In the genomic region with DNA sequence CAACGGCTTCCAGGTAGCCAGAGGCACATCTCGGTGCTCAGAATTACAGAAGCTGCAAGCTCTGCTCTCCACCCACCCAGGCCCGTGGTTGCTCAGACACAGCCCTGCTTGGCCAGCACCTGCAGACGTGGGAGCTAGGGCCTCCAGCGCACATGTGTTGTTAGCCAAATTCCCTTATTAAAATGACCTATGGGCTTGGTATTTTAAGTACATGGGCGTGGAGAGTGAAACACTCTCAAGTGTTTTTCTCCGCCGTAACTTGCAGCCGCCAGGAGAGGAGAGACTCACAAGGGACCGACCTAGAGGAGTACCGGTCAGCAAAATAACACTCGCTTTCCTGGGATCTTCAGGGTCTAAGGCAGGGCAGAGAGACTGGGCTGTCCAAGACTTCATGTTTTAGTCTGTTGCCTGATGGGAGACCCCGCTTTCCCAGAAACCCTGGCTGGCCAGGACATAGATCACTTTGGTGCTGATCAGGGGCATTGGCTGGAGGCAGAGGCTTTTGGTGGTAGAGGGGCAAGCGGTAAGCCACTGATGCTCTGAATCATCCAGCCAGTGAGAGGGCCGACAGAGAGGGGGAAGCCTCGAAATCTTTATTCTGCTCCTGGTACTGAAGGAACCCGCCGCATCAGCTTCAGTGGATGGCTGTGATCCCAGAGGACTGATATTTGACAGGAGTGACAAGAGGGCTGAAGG, we compare ENCODE assay signal across 24 mouse cellular contexts.
DNase-seq lines count a peak whose midpoint lies in the region; ATAC-seq and TF ChIP-seq lines count a peak whose summit lies in the region.
"Had no signal": no experiment of that assay in that cellular context is flagged by ENCODE, and none has a peak within 500 bp of the region (broad histone marks: within the 10 kb centered on the region; RNA-seq: fewer than 3 reads in every experiment).

No protein-coding gene starts in this region.

- TF ChIP-seq POLR2A in lung, adult 2 months (IDR thresholded peaks at IDR 0.05; ENCODE audit: borderline replicate concordance, extremely low read depth, low read depth, low read length): peak; percentile 59; the same call in 1 of the 2 replicates

- H3K9ac ChIP-seq in heart, embryonic 13.5 days: no peak overlapping the region
- no peak overlapping the region for H3K9ac ChIP-seq in embryonic facial prominence, embryonic 14.5 days (ENCODE audit: low read depth, low read length)
- H3K9ac ChIP-seq: forebrain, postnatal 0 days; hindbrain, embryonic 12.5 days; liver, embryonic 15.5 days; midbrain, embryonic 15.5 days; neural tube, embryonic 15.5 days had no signal

- 56% methylated on average over 18 of the region's 18 CpGs for WGBS in heart, embryonic 13.5 days
- WGBS in embryonic facial prominence, embryonic 14.5 days: 54% methylated on average over 18 of the region's 18 CpGs
- WGBS in lung, adult 2 months: 69% methylated on average over 18 of the region's 18 CpGs
- WGBS in forebrain, embryonic 10.5 days: 80% methylated on average over 18 of the region's 18 CpGs

- H3K4me1 ChIP-seq in heart, embryonic 13.5 days: peaks cover 30% of the 10 kb centered on the region
- H3K4me1 ChIP-seq in embryonic facial prominence, embryonic 14.5 days (ENCODE audit: control insufficient read depth, insufficient read depth, low read length): no peaks in the 10 kb centered on the region
- H3K4me1 ChIP-seq in lung, adult 2 months (ENCODE audit: control insufficient read depth, insufficient read depth, low read length): peaks cover 4% of the 10 kb centered on the region; the same call in 1 of the 2 replicates
- peaks cover 19% of the 10 kb centered on the region for H3K4me1 ChIP-seq in forebrain, embryonic 10.5 days
- H3K4me1 ChIP-seq: hindbrain, embryonic 12.5 days; liver, embryonic 15.5 days; midbrain, embryonic 15.5 days; neural tube, embryonic 15.5 days had no signal

- H3K9me3 ChIP-seq in heart, embryonic 13.5 days: no peaks in the 10 kb centered on the region
- no peaks in the 10 kb centered on the region for H3K9me3 ChIP-seq in embryonic facial prominence, embryonic 14.5 days (ENCODE audit: control insufficient read depth, low read length)
- H3K9me3 ChIP-seq in forebrain, embryonic 10.5 days: no peaks in the 10 kb centered on the region
- H3K9me3 ChIP-seq: G1E; hindbrain, embryonic 12.5 days; liver, embryonic 15.5 days; megakaryocyte, embryonic 14.5 days; midbrain, embryonic 15.5 days; neural tube, embryonic 15.5 days had no signal

- ATAC-seq in heart, embryonic 13.5 days (ENCODE audit: extremely low read depth, insufficient number of reproducible peaks, low FRiP score, low TSS enrichment): no peak
- 0 out of 2 replicates have a peak, but pooled peaks have one; percentile 18 for ATAC-seq in embryonic facial prominence, embryonic 14.5 days (ENCODE audit: low read depth)
- ATAC-seq: CD4-positive, CD25-positive, alpha-beta regulatory T cell, adult 4 months; forebrain, postnatal 0 days; midbrain, embryonic 15.5 days had no signal

- TF ChIP-seq CTCF in lung, adult 2 months (IDR thresholded peaks at IDR 0.05; ENCODE audit: insufficient read depth, low read length): no peak

- H3K27ac ChIP-seq in heart, embryonic 13.5 days (replicated peaks): no peak overlapping the region
- no peak overlapping the region for H3K27ac ChIP-seq in embryonic facial prominence, embryonic 14.5 days (replicated peaks; ENCODE audit: low read depth, low read length)
- no peak overlapping the region for H3K27ac ChIP-seq in forebrain, embryonic 10.5 days
- H3K27ac ChIP-seq: hindbrain, embryonic 12.5 days; left cerebral cortex, adult 2 months; liver, embryonic 15.5 days; midbrain, embryonic 15.5 days; neural tube, embryonic 15.5 days had no signal

- no peak for DNase-seq in heart, adult 18-20 months
- no peak for DNase-seq in embryonic facial prominence, embryonic 14.5 days (ENCODE audit: low spot score)
- DNase-seq in lung, adult 2 months: no peak
- DNase-seq in lung, postnatal 36 days: peak; percentile 79
- no peak for DNase-seq in left cerebral cortex, postnatal 4 days
- DNase-seq in layer of hippocampus, adult 9-11 months: no peak
- DNase-seq in forebrain, embryonic 10.5 days (ENCODE audit: extremely low spot score, low spot score): no peak
- DNase-seq: adrenal gland, postnatal 36 days; cerebellum, adult 2 months; forebrain, postnatal 0 days; kidney, adult 2 months; kidney, postnatal 14 days; right cerebral cortex, postnatal 14 days; thymus, adult 2 months had no signal

- H3K27me3 ChIP-seq in heart, embryonic 13.5 days (replicated peaks): peaks cover 33% of the 10 kb centered on the region
- no peaks in the 10 kb centered on the region for H3K27me3 ChIP-seq in embryonic facial prominence, embryonic 14.5 days (replicated peaks; ENCODE audit: control insufficient read depth, insufficient read depth, low read length)
- H3K27me3 ChIP-seq in forebrain, embryonic 10.5 days (ENCODE audit: poor library complexity, severe bottlenecking): peaks cover 8% of the 10 kb centered on the region; the same call in 1 of the 2 replicates
- H3K27me3 ChIP-seq: liver, embryonic 15.5 days; megakaryocyte, embryonic 14.5 days; midbrain, embryonic 15.5 days; neural tube, embryonic 15.5 days had no signal

- H3K4me2 ChIP-seq in heart, embryonic 13.5 days: peak overlapping the region; percentile 28; the same call in 1 of the 2 replicates
- no peak overlapping the region for H3K4me2 ChIP-seq in embryonic facial prominence, embryonic 14.5 days (ENCODE audit: low read depth, low read length)
- H3K4me2 ChIP-seq: hindbrain, embryonic 12.5 days; liver, embryonic 15.5 days; midbrain, embryonic 15.5 days; neural tube, embryonic 15.5 days had no signal

- no peak overlapping the region for H3K4me3 ChIP-seq in heart, embryonic 13.5 days
- H3K4me3 ChIP-seq in embryonic facial prominence, embryonic 14.5 days (ENCODE audit: low read depth, low read length): no peak overlapping the region
- no peak overlapping the region for H3K4me3 ChIP-seq in lung, adult 2 months (replicated peaks; ENCODE audit: extremely low read depth, low read depth, low read length)
- no peak overlapping the region for H3K4me3 ChIP-seq in forebrain, embryonic 10.5 days
- H3K4me3 ChIP-seq: erythroblast, embryonic 14.5 days; hindbrain, embryonic 12.5 days; left cerebral cortex, adult 2 months; liver, embryonic 15.5 days; megakaryocyte, embryonic 14.5 days; midbrain, embryonic 15.5 days; neural tube, embryonic 15.5 days had no signal

- no peaks in the 10 kb centered on the region for H3K36me3 ChIP-seq in heart, embryonic 13.5 days
- peaks cover 22% of the 10 kb centered on the region for H3K36me3 ChIP-seq in embryonic facial prominence, embryonic 14.5 days (ENCODE audit: control insufficient read depth, insufficient read depth, low read length)
- no peaks in the 10 kb centered on the region for H3K36me3 ChIP-seq in forebrain, embryonic 10.5 days (replicated peaks)
- H3K36me3 ChIP-seq: hindbrain, embryonic 12.5 days; midbrain, embryonic 15.5 days; neural tube, embryonic 15.5 days had no signal

- intact Hi-C loops in left cerebral cortex, postnatal 4 days (cut with DNase I): no loop called here
